Mouse (Mus musculus): Measurements from ENCODE around the gene Camp.

The Camp gene

GRCm38 (mm10) chr9:109849312-109849758, at the start of gene Camp:
TSS of gene Camp (minus strand) at chr9:109849617.
- peak; percentile 75 for DNase-seq (ENCODE audit: low read depth, low spot score)

GRCm38 (mm10) chr9:109898027-109898426, 48.6 kb upstream of the Camp start:
- DNase-seq (ENCODE audit: low read depth, low spot score) = no peak

GRCm38 (mm10) chr9:109896253-109897150, 47.1 kb upstream of the Camp start:
- no peak for DNase-seq (ENCODE audit: low read depth, low spot score)

- DNase-seq (ENCODE audit: low read depth, low spot score) = no peak
These were observed 46.2 kb upstream of the Camp start for GRCm38 (mm10) chr9:109895593-109895992.

GRCm38 (mm10) chr9:109894413-109895090, 45.1 kb upstream of the Camp start:
- peak; percentile 88 for DNase-seq (ENCODE audit: low read depth, low spot score)

- DNase-seq (ENCODE audit: low read depth, low spot score) = peak; percentile 90
These were observed 43.3 kb upstream of the Camp start for GRCm38 (mm10) chr9:109892651-109893250.

- no peak for DNase-seq (ENCODE audit: low read depth, low spot score)
These were observed 42.1 kb upstream of the Camp start for GRCm38 (mm10) chr9:109891501-109891900.

- no peak for DNase-seq (ENCODE audit: low read depth, low spot score)
These were observed 37.9 kb upstream of the Camp start for GRCm38 (mm10) chr9:109887321-109887720.

GRCm38 (mm10) chr9:109886259-109886658, 36.8 kb upstream of the Camp start:
- DNase-seq (ENCODE audit: low read depth, low spot score) = no peak

- no peak for DNase-seq (ENCODE audit: low read depth, low spot score)
These were observed 29.9 kb upstream of the Camp start for GRCm38 (mm10) chr9:109879305-109879704.

- DNase-seq (ENCODE audit: low read depth, low spot score) = peak; percentile 49
These were observed 28.2 kb upstream of the Camp start for GRCm38 (mm10) chr9:109877666-109878065.

GRCm38 (mm10) chr9:109876756-109877155, 27.3 kb upstream of the Camp start:
- peak; percentile 60 for DNase-seq (ENCODE audit: low read depth, low spot score)

GRCm38 (mm10) chr9:109875695-109876601, 26.5 kb upstream of the Camp start:
- peak; percentile 48 for DNase-seq (ENCODE audit: low read depth, low spot score)

GRCm38 (mm10) chr9:109874797-109875691, 25.6 kb upstream of the Camp start, which contains the start of gene Cdc25a:
TSS of gene Cdc25a (plus strand) at chr9:109875579.
- DNase-seq (ENCODE audit: low read depth, low spot score) = peak; percentile 99

- no peak for DNase-seq (ENCODE audit: low read depth, low spot score)
These were observed 21.7 kb upstream of the Camp start for GRCm38 (mm10) chr9:109870983-109871572.

GRCm38 (mm10) chr9:109866218-109866617, 16.8 kb upstream of the Camp start:
- DNase-seq (ENCODE audit: low read depth, low spot score) = no peak

GRCm38 (mm10) chr9:109863085-109863484, 13.7 kb upstream of the Camp start:
- peak; percentile 36 for DNase-seq (ENCODE audit: low read depth, low spot score)

GRCm38 (mm10) chr9:109862397-109863044, 13.1 kb upstream of the Camp start:
- peak; percentile 83 for DNase-seq (ENCODE audit: low read depth, low spot score)

GRCm38 (mm10) chr9:109855947-109856346, 6.5 kb upstream of the Camp start:
- no peak for DNase-seq (ENCODE audit: low read depth, low spot score)

Measured in 3T3-L1 (cell line).